Mouse (Mus musculus) bone marrow macrophage, adult 2 months (primary cell): ENCODE measurements around the gene Itpr1. TPM values are rescaled to one million over a fixed set of nuclear protein-coding genes. Genes with fewer than 3 reads are reported as not detected.

Experiments
- H3K27ac ChIP-seq: 2 replicates; pipeline ENCODE4 v1.5.1; 2012; ENCODE audit warnings: low read depth, low read length; ENCODE audit not compliant: insufficient read depth
- H3K4me1 ChIP-seq: 2 replicates; pipeline ENCODE4 v1.6.1; 2012; ENCODE audit warnings: low read length; ENCODE audit not compliant: control insufficient read depth, insufficient read depth
- H3K4me3 ChIP-seq: 2 replicates; pipeline ENCODE4 v1.5.1; 2012; ENCODE audit warnings: mild to moderate bottlenecking, low read length, moderate library complexity; ENCODE audit not compliant: insufficient read depth
- CTCF ChIP-seq: IDR thresholded peaks from 2 replicates; pipeline ENCODE4 v1.5.1; 2012; ENCODE audit warnings: low read depth, mild to moderate bottlenecking, low read length, moderate library complexity
- POLR2A ChIP-seq: IDR thresholded peaks from 2 replicates; pipeline ENCODE4 v1.6.1; 2012; ENCODE audit warnings: mild to moderate bottlenecking, low read depth, low read length, borderline replicate concordance
- polyA plus RNA-seq: library from polyadenylated mRNA; stranded (reverse); fragments of >200 nt; gene quantifications from 2 replicates; pipeline ENCODE4 v1.2.4, GENCODE M21; 2012; ENCODE audit not compliant: missing spikeins, insufficient read depth, insufficient read length

Itpr1 gene
- polyA plus RNA-seq, 1 experiment = 10.9 TPM

GRCm38 (mm10) chr6:108512097-108512496 is 299.2 kb downstream of the Itpr1 start:
- TF ChIP-seq POLR2A (no peak), CTCF (no peak)
- H3K27ac ChIP-seq = no peak overlapping the region
- no peak overlapping the region for H3K4me3 ChIP-seq
- peaks cover 10% of the 10 kb centered on the region for H3K4me1 ChIP-seq

GRCm38 (mm10) chr6:108512994-108513393 is 300.1 kb downstream of the Itpr1 start:
- no peak for TF ChIP-seq CTCF
- TF ChIP-seq POLR2A = no peak
- H3K27ac ChIP-seq = no peak overlapping the region
- no peak overlapping the region for H3K4me3 ChIP-seq
- H3K4me1 ChIP-seq = peaks cover 7% of the 10 kb centered on the region

- Histone ChIP-seq H3K4me1 (peaks cover 8% of the 10 kb centered on the region), H3K4me3 (no peak overlapping the region), H3K27ac (no peak overlapping the region)
- TF ChIP-seq POLR2A (no peak), CTCF (no peak)
Observed at GRCm38 (mm10) chr6:108516248-108516647, 303.4 kb downstream of the Itpr1 start.

- H3K4me1 ChIP-seq = peaks cover 8% of the 10 kb centered on the region
- no peak overlapping the region for H3K4me3 ChIP-seq
- H3K27ac ChIP-seq = no peak overlapping the region
- no peak for TF ChIP-seq POLR2A
- no peak for TF ChIP-seq CTCF
Observed at GRCm38 (mm10) chr6:108517241-108517981, 304.5 kb downstream of the Itpr1 start.

GRCm38 (mm10) chr6:108517986-108518385 is 305.1 kb downstream of the Itpr1 start:
- Histone ChIP-seq H3K27ac (no peak overlapping the region), H3K4me3 (no peak overlapping the region), H3K4me1 (peaks cover 8% of the 10 kb centered on the region)
- no peak for TF ChIP-seq CTCF
- TF ChIP-seq POLR2A = no peak

GRCm38 (mm10) chr6:108518552-108518951 is 305.7 kb downstream of the Itpr1 start:
- TF ChIP-seq POLR2A (no peak), CTCF (no peak)
- Histone ChIP-seq H3K4me1 (peaks cover 8% of the 10 kb centered on the region), H3K4me3 (no peak overlapping the region), H3K27ac (no peak overlapping the region)

- H3K4me3 ChIP-seq = no peak overlapping the region
- peaks cover 8% of the 10 kb centered on the region for H3K4me1 ChIP-seq
- no peak overlapping the region for H3K27ac ChIP-seq
- TF ChIP-seq POLR2A = no peak
- TF ChIP-seq CTCF = no peak
Observed at GRCm38 (mm10) chr6:108519327-108519726, 306.4 kb downstream of the Itpr1 start.

GRCm38 (mm10) chr6:108523956-108524616 is 311.2 kb downstream of the Itpr1 start:
- Histone ChIP-seq H3K4me1 (peaks cover 29% of the 10 kb centered on the region), H3K27ac (no peak overlapping the region), H3K4me3 (no peak overlapping the region)
- TF ChIP-seq POLR2A (no peak), CTCF (no peak)

- H3K4me1 ChIP-seq = peaks cover 33% of the 10 kb centered on the region
- TF ChIP-seq POLR2A = no peak
- no peak for TF ChIP-seq CTCF
- H3K27ac ChIP-seq = no peak overlapping the region
Observed at GRCm38 (mm10) chr6:108524617-108525010, 311.7 kb downstream of the Itpr1 start.

GRCm38 (mm10) chr6:108527560-108527959 is 314.7 kb downstream of the Itpr1 start:
- no peak for TF ChIP-seq CTCF
- no peak for TF ChIP-seq POLR2A
- Histone ChIP-seq H3K27ac (peak overlapping the region; percentile 44), H3K4me3 (no peak overlapping the region), H3K4me1 (peaks cover 49% of the 10 kb centered on the region)

More at GRCm38 (mm10) chr6:108524617-108525010, 311.7 kb downstream of the Itpr1 start:
- H3K4me3 ChIP-seq = no peak overlapping the region

GRCm38 (mm10) chr6:108527993-108528392 is 315.1 kb downstream of the Itpr1 start:
- no peak for TF ChIP-seq POLR2A
- no peak for TF ChIP-seq CTCF
- no peak overlapping the region for H3K4me3 ChIP-seq
- H3K4me1 ChIP-seq = peaks cover 54% of the 10 kb centered on the region
- peak overlapping the region; percentile 44 for H3K27ac ChIP-seq
